Mouse (Mus musculus) MEL (cell line): Measurements from ENCODE around the gene Vps26b. TPM values are rescaled to one million over a fixed set of nuclear protein-coding genes. Genes with fewer than 3 reads are reported as not detected.

Experiments used
- DNase-seq: peaks from one replicate; pipeline ENCODE4 v3.0.0; 2011; ENCODE audit warnings: low read depth, low spot score
- H3K27ac ChIP-seq: 2 replicates; pipeline ENCODE4 v1.5.1; 2012; ENCODE audit warnings: low read depth, mild to moderate bottlenecking, control low read depth, low read length, moderate library complexity; ENCODE audit not compliant: control insufficient read depth
- H3K27me3 ChIP-seq, 2 experiments: fragments of 150-350 bp in 1 of 2; sonication (generic) in 1 of 2; 2 replicates each; pipeline ENCODE4 v1.6.1; 2012; ENCODE audit warnings: low read length in 2 of 2, mild to moderate bottlenecking in 2 of 2, improper control_type of control experiment in 1 of 2, moderate library complexity in 1 of 2; ENCODE audit not compliant: insufficient read depth in 2 of 2, control insufficient read depth in 1 of 2
- H3K36me3 ChIP-seq, 2 experiments: 2 replicates each; pipeline ENCODE4 v1.6.1; 2012 to 2014; ENCODE audit warnings: low read length in 2 of 2, improper control_type of control experiment in 1 of 2, inconsistent platforms in 1 of 2, mild to moderate bottlenecking in 1 of 2; ENCODE audit not compliant: insufficient read depth in 2 of 2, control insufficient read depth in 1 of 2
- H3K4me1 ChIP-seq, 2 experiments: fragments of 150-350 bp in 1 of 2; sonication (generic) in 1 of 2; 2 replicates each; pipeline ENCODE4 v1.6.1; 2012; ENCODE audit warnings: low read length in 2 of 2, improper control_type of control experiment in 1 of 2, mild to moderate bottlenecking in 1 of 2; ENCODE audit not compliant: insufficient read depth in 2 of 2, control insufficient read depth in 1 of 2
- H3K4me3 ChIP-seq, 2 experiments: fragments of 150-350 bp in 1 of 2; sonication (generic) in 1 of 2; 2 replicates each; pipeline ENCODE4 v1.5.1; 2012; ENCODE audit warnings: low read depth in 2 of 2, low read length in 2 of 2, mild to moderate bottlenecking in 2 of 2, moderate library complexity in 2 of 2, control low read depth in 1 of 2, improper control_type of control experiment in 1 of 2; ENCODE audit not compliant: control insufficient read depth in 1 of 2, insufficient read depth in 1 of 2
- H3K79me2 ChIP-seq: 2 replicates; pipeline ENCODE4 v1.6.1; 2012; ENCODE audit warnings: mild to moderate bottlenecking, low read length, moderate library complexity; ENCODE audit not compliant: control insufficient read depth, poor library complexity, insufficient read depth
- H3K9ac ChIP-seq: 2 replicates; pipeline ENCODE4 v1.6.1; 2012; ENCODE audit warnings: low read depth, mild to moderate bottlenecking, control low read depth, low read length, moderate library complexity; ENCODE audit not compliant: control insufficient read depth, poor library complexity, severe bottlenecking
- H3K9me3 ChIP-seq: fragments of 150-350 bp; sonication (generic); replicated peaks from 2 replicates; pipeline ENCODE4 v1.6.1; 2012; ENCODE audit warnings: mild to moderate bottlenecking, low read length, improper control_type of control experiment, moderate library complexity; ENCODE audit not compliant: insufficient read depth
- CTCF ChIP-seq, 3 experiments: IDR thresholded peaks in 2 of 3; conservative IDR thresholded peaks in 1 of 3; 2 replicates each; pipeline ENCODE4 v1.5.1; 2011 to 2012; ENCODE audit warnings: low read length in 3 of 3, low read depth in 2 of 3, mild to moderate bottlenecking in 2 of 3, improper control_type of control experiment in 1 of 3, inconsistent platforms in 1 of 3, mixed read lengths in 1 of 3, moderate library complexity in 1 of 3; ENCODE audit not compliant: control insufficient read depth in 1 of 3, insufficient read depth in 1 of 3, poor library complexity in 1 of 3, severe bottlenecking in 1 of 3
- E2F4 ChIP-seq: IDR thresholded peaks from 2 replicates; pipeline ENCODE4 v1.6.1; 2011; ENCODE audit warnings: low read depth, low read length, improper control_type of control experiment, borderline replicate concordance
- ELF1 ChIP-seq: IDR thresholded peaks from 2 replicates; pipeline ENCODE4 v1.6.1; 2014; ENCODE audit warnings: low read depth, mild to moderate bottlenecking, inconsistent platforms, low read length, improper control_type of control experiment, moderate library complexity
- GABPA ChIP-seq: IDR thresholded peaks from 2 replicates; pipeline ENCODE4 v1.6.1; 2012; ENCODE audit warnings: low read depth, mild to moderate bottlenecking, inconsistent platforms, low read length, improper control_type of control experiment, moderate library complexity
- GATA1 ChIP-seq: IDR thresholded peaks from 2 replicates; pipeline ENCODE4 v1.6.1; 2011; ENCODE audit warnings: low read depth, low read length, improper control_type of control experiment
- HCFC1 ChIP-seq: IDR thresholded peaks from 2 replicates; pipeline ENCODE4 v1.6.1; 2012; ENCODE audit warnings: low read depth, mild to moderate bottlenecking, inconsistent platforms, low read length, improper control_type of control experiment, moderate library complexity
- KAT2A ChIP-seq: conservative IDR thresholded peaks from 2 replicates; pipeline ENCODE4 v1.6.1; 2012; ENCODE audit warnings: low read depth, low read length, improper control_type of control experiment, inconsistent platforms
- MAFK ChIP-seq: IDR thresholded peaks from 2 replicates; pipeline ENCODE4 v1.6.1; 2011; ENCODE audit warnings: low read depth, mild to moderate bottlenecking, low read length, improper control_type of control experiment, borderline replicate concordance
- MAX ChIP-seq: IDR thresholded peaks from 2 replicates; pipeline ENCODE4 v1.6.1; 2011; ENCODE audit warnings: low read length, improper control_type of control experiment
- MAZ ChIP-seq: IDR thresholded peaks from 2 replicates; pipeline ENCODE4 v1.6.1; 2012; ENCODE audit warnings: low read depth, mild to moderate bottlenecking, inconsistent platforms, low read length, improper control_type of control experiment
- NRF1 ChIP-seq: IDR thresholded peaks from 2 replicates; pipeline ENCODE4 v1.6.1; 2014; ENCODE audit warnings: low read depth, mild to moderate bottlenecking, inconsistent platforms, low read length, improper control_type of control experiment, moderate library complexity; ENCODE audit not compliant: poor library complexity, insufficient read depth, severe bottlenecking
- POLR2A ChIP-seq, 2 experiments: IDR thresholded peaks; 2 replicates each; pipeline ENCODE4 v1.6.1; 2011 to 2012; ENCODE audit warnings: low read length in 2 of 2, mild to moderate bottlenecking in 2 of 2, control low read depth in 1 of 2, improper control_type of control experiment in 1 of 2, low read depth in 1 of 2, moderate library complexity in 1 of 2; ENCODE audit not compliant: control insufficient read depth in 1 of 2, insufficient read depth in 1 of 2, poor library complexity in 1 of 2
- POLR2AphosphoS2 ChIP-seq: IDR thresholded peaks from 2 replicates; pipeline ENCODE4 v1.6.1; 2011; ENCODE audit warnings: low read length, improper control_type of control experiment
- POLR2AphosphoS5 ChIP-seq: IDR thresholded peaks from 2 replicates; pipeline ENCODE4 v1.6.1; 2012; ENCODE audit warnings: low read depth, borderline replicate concordance, mild to moderate bottlenecking, inconsistent platforms, low read length, moderate library complexity, mixed read lengths
- RAD21 ChIP-seq: IDR thresholded peaks from 2 replicates; pipeline ENCODE4 v1.6.1; 2011; ENCODE audit warnings: mild to moderate bottlenecking, low read depth, low read length, improper control_type of control experiment
- RCOR1 ChIP-seq: IDR thresholded peaks from 2 replicates; pipeline ENCODE4 v1.6.1; 2012; ENCODE audit warnings: low read depth, mild to moderate bottlenecking, inconsistent platforms, low read length, improper control_type of control experiment
- SIN3A ChIP-seq: IDR thresholded peaks from 2 replicates; pipeline ENCODE4 v1.6.1; 2012; ENCODE audit warnings: low read length, improper control_type of control experiment, inconsistent platforms
- SMC3 ChIP-seq: IDR thresholded peaks from 2 replicates; pipeline ENCODE4 v1.6.1; 2011; ENCODE audit warnings: low read depth, low read length, improper control_type of control experiment
- TBP ChIP-seq: IDR thresholded peaks from 2 replicates; pipeline ENCODE4 v1.8.0; 2011; ENCODE audit warnings: low read depth, low read length, improper control_type of control experiment
- TCF12 ChIP-seq: IDR thresholded peaks from 2 replicates; pipeline ENCODE4 v1.6.1; 2014; ENCODE audit warnings: low read depth, mild to moderate bottlenecking, inconsistent platforms, low read length, improper control_type of control experiment, moderate library complexity
- ZC3H11A ChIP-seq: IDR thresholded peaks from 2 replicates; pipeline ENCODE4 v1.6.1; 2012; ENCODE audit warnings: low read depth, mild to moderate bottlenecking, inconsistent platforms, low read length, improper control_type of control experiment
- ZKSCAN1 ChIP-seq: IDR thresholded peaks from 2 replicates; pipeline ENCODE4 v1.6.1; 2012; ENCODE audit warnings: low read depth, mild to moderate bottlenecking, inconsistent platforms, low read length, improper control_type of control experiment, moderate library complexity
- ZMIZ1 ChIP-seq: IDR thresholded peaks from 2 replicates; pipeline ENCODE4 v1.6.1; 2012; ENCODE audit warnings: low read depth, mild to moderate bottlenecking, inconsistent platforms, low read length, improper control_type of control experiment, moderate library complexity
- polyA plus RNA-seq, 2 experiments: library from polyadenylated mRNA; stranded (reverse) in 1 of 2; unstranded in 1 of 2; fragments of >175 nt in 1 of 2; fragments of >200 nt in 1 of 2; gene quantifications; 2 replicates each; pipeline versions ENCODE4 v1.2.1 to v1.2.4; 2012; ENCODE audit warnings: low replicate concordance in 2 of 2, low read depth in 1 of 2; ENCODE audit not compliant: insufficient read length in 2 of 2, insufficient read depth in 1 of 2, missing spikeins in 1 of 2
- total RNA-seq: library from RNA; depleted of rRNA; stranded (reverse); fragments of 300-350 nt; gene quantifications from 2 replicates; pipeline ENCODE4 v1.2.3, GENCODE M21; 2012

Gene Vps26b
- total and polyA plus RNA-seq, 3 experiments, result 36.1 to 36.4 TPM; not detected in 1

DNA sequence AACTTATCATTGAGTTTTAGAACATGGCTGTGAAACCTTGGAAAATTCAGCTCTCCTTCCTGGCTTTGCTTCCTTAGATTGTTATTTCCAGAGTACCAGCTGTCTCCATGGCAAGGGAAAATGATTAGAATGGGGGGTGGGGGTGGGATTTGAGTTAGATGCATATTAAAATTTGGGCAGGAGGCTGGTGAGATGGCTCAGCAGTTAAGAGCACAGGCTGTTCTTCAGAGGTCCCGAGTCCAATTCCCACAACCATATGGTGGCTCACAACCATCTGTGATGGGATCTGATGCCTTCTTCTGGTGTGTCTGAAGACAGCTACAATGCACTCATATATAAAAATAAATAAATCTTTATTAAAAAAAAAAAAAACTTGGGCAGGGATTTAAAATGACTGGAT is 23.9 kb downstream of the Vps26b start:
- peaks cover 10 to 16% of the 10 kb centered on the region in 2 experiments for H3K36me3 ChIP-seq
- H3K9me3 ChIP-seq, result no peaks in the 10 kb centered on the region
- H3K4me1 ChIP-seq, result peaks cover 0 to 9% of the 10 kb centered on the region in 2 experiments; a peak in 3 of 4 replicates
- H3K9ac ChIP-seq, result no peak overlapping the region
- no peak overlapping the region for H3K27ac ChIP-seq
- no peak overlapping the region for H3K4me3 ChIP-seq
- TF ChIP-seq GABPA, result no peak
- TF ChIP-seq SIN3A, result no peak
- TF ChIP-seq TBP, result no peak
- no peak for TF ChIP-seq GATA1
- TF ChIP-seq RAD21, result no peak
- no peak for DNase-seq
- no peaks in the 10 kb centered on the region for H3K79me2 ChIP-seq
- no peaks in the 10 kb centered on the region for H3K27me3 ChIP-seq

DNA sequence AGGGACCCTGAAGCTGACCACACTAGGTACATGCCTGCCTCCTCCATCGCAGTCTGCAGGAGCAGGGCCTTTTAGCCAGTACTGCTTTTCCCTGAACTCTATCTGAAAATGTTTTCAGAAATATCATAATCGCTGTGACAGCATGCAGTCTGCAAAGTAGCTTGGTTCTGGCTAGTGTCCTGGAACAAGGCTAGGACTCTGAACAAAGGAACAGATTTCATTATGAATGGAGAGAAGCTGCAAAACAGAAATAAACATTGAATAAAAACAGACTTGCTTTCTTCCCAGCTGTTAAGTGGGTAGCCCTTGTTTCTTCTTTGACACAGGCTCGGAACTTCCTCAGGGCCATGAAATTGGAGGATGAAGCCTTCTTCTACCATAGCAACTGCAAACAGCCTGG is 24.6 kb downstream of the Vps26b start:
- TF ChIP-seq E2F4, result no peak
- no peak for TF ChIP-seq ZC3H11A
- no peak for TF ChIP-seq ZMIZ1
- TF ChIP-seq SIN3A, result no peak
- TF ChIP-seq MAX, result no peak
- no peak for TF ChIP-seq GATA1
- TF ChIP-seq CTCF (IDR thresholded peaks at IDR 0.05 in 2 of 3, conservative IDR thresholded peaks at IDR 0.05 in 1 of 3; ENCODE audit: control insufficient read depth in 1 of 3, insufficient read depth in 1 of 3, low read depth in 2 of 3, low read length in 3 of 3, poor library complexity in 1 of 3, severe bottlenecking in 1 of 3), result no peak
- no peak for TF ChIP-seq SMC3
- Histone ChIP-seq H3K4me1 (peaks cover 4 to 13% of the 10 kb centered on the region in 2 experiments), H3K9ac (no peak overlapping the region), H3K79me2 (peaks cover 4% of the 10 kb centered on the region; the same call in 1 of the 2 replicates), H3K36me3 (peaks cover 10 to 22% of the 10 kb centered on the region in 2 experiments), H3K9me3 (no peaks in the 10 kb centered on the region), H3K27ac (no peak overlapping the region), H3K4me3 (no peak overlapping the region), H3K27me3 (no peaks in the 10 kb centered on the region)
- no peak for DNase-seq

DNA sequence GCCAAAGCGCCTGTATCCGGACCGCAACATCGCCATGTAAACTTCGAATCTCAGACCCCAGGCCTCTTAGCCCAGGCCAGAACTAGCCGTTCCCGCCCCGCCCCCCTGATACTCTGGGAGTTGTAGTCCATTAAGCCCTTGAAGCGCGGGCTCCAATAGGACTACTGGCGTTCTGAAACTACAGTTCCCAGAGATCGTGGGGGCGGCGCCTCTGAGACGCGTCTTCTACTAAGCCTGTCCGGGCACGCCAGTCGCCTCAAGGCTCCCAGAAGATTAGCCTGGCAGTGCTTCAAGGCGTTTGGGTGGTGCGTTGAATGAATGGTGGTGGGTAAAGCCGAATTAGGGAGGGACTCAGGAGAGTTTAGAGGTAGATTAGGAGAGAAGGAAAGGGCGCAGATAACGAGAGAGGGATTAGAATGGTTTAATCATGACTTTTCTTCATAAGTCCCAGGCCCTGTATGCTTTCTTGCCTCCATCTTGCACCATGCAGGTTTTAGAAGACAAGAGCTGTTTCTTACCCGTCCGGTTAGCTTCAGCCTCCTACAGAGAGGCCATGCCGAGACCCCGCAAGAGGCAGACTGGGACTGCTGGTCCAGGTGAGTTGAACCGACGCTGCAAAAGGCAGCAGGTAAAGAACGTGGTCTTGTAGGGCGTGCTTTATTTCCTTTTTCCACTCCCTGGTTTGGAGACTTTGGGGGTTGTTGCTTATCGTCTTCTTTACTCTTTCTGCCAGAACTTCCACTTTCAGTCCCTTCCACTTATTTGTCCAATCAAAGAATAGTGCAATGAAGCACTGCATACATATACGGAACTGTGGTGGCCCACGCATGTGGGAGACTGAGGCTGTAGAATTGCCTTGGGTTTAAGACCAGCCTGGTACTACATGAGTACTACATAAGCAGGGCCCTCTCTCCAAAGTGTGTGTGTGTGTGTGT is 30.1 kb downstream of the Vps26b start, which contains the start of the genes Acad8 and Thyn1:
Gene Acad8, minus strand, starts transcription at position 106 of the 935 bp plus-strand sequence.
Gene Thyn1, plus strand, starts transcription at position 250 of the 935 bp plus-strand sequence.
- Histone ChIP-seq H3K36me3 (peaks cover 5 to 37% of the 10 kb centered on the region in 2 experiments), H3K4me1 (peaks cover 6 to 22% of the 10 kb centered on the region in 2 experiments), H3K9ac (peak within 1 kb of the TSS; percentile 89), H3K4me3 (peak within 1 kb of the TSS; percentile 77 to 93), H3K27ac (peak within 1 kb of the TSS; percentile 88), H3K9me3 (no peaks in the 10 kb centered on the region), H3K79me2 (peaks cover 15% of the 10 kb centered on the region), H3K27me3 (no peaks in the 10 kb centered on the region)
- peak; percentile 98 for DNase-seq
- TF ChIP-seq RCOR1 (no peak), SIN3A (peak; percentile 68), MAFK (no peak), TCF12 (peak; percentile 17; the same call in 1 of the 2 replicates), GABPA (no peak), MAZ (peak; percentile 80), POLR2AphosphoS2 (peak; percentile 78; the same call in 1 of the 2 replicates), ZMIZ1 (peak; percentile 79; the same call in 1 of the 2 replicates), ZKSCAN1 (no peak), POLR2AphosphoS5 (peak; percentile 56; the same call in 1 of the 2 replicates), HCFC1 (peak; percentile 99), NRF1 (peak; percentile 30; the same call in 1 of the 2 replicates), GATA1 (peak; percentile 44), ELF1 (0 out of 2 replicates have a peak, but pooled peaks have one; percentile 18), POLR2A (IDR thresholded peaks at IDR 0.05; ENCODE audit: control insufficient read depth in 1 of 2, insufficient read depth in 1 of 2, low read depth in 1 of 2, low read length in 2 of 2, poor library complexity in 1 of 2) (peak; percentile 43 to 92), TBP (peak; percentile 81), MAX (peak; percentile 39), KAT2A (peak; percentile 91)
